Mouse (Mus musculus): ENCODE results near the gene Vti1a.

Vti1a gene

GRCm38 (mm10) chr19:55561469-55561868, 245.4 kb downstream of the Vti1a start:
- no peak for DNase-seq (ENCODE audit: low spot score)

DNA sequence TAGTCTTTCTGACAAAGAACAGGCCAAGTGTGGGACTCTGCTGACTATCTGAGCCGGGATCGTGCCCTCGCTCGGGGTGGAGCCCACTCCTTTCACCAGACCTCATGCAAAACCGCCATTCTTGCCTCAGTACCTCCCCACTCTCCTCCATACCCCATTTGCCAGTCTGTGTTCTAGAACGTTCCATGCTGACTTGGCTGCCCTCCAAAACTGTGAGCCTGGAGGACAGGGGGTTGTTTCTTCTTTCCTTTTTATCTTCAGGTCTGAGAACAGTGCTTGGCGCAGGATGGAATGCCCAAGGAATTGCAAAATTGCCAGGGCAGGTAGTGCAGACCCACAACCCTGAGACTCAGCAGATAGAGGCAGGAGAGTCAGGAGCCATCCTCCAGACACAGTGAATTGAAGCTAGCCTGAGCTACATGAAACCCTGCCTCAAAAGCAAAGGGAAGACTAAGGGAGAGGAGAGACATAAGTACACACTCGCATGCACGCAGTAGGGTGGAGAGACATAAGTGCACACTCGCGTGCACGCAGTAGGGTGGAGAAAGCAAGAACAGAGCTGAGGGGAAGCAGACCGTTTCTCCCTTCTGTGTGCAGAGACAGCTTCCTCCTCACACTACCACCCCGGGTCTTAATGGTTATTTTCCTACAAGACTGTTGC, 246.5 kb downstream of the Vti1a start:
- DNase-seq (ENCODE audit: low spot score) = no peak

DNA sequence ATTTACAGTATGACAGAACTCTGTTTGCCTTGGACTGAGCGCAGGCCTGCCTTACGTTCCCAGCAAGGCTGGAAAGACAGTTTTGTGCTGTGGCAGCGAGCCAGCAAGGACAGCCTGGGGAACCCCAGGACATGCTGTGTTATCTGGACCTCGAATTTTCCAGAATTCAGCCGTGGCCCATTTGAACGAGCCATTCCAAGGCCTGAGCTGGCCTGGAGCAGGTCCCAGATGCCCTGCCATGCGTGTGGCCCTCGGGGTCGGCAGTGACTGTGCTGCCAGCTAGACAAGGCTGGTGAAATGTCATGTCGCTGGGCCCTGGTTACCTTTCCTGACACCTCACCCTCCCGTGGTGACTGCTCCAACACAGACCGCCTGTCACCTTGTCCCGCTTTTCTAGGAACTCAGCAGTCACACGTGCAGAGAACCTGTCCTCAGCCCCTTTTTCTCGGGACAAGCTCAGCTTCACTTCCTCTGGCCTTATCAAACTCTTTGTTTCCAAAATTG, 247.1 kb downstream of the Vti1a start:
- DNase-seq (ENCODE audit: low spot score) = peak; percentile 10

- DNase-seq (ENCODE audit: low spot score) = no peak
These were observed 248.2 kb downstream of the Vti1a start for GRCm38 (mm10) chr19:55564104-55564938.

DNA sequence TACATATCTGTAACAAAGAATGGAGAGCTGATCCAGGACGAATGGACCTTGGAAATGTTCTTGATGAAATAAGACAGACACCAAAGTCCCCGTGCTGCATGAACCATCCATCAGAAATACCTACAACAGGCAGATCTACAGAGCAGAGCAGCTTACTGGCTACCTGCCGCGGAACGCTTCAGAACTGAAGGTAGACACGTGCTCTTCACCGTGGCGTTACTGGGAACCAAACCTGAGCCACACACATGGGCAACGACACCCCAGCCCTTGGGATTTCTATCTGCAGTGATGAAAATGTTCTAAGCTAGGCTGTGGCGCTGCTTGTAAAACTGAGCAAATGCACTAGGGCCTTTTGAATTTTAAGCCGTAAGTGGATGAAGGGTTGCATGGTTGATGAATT, 249.0 kb downstream of the Vti1a start:
- DNase-seq (ENCODE audit: low spot score) = no peak

- DNase-seq (ENCODE audit: low spot score) = no peak
These were observed 249.7 kb downstream of the Vti1a start for GRCm38 (mm10) chr19:55565523-55566369.

DNA sequence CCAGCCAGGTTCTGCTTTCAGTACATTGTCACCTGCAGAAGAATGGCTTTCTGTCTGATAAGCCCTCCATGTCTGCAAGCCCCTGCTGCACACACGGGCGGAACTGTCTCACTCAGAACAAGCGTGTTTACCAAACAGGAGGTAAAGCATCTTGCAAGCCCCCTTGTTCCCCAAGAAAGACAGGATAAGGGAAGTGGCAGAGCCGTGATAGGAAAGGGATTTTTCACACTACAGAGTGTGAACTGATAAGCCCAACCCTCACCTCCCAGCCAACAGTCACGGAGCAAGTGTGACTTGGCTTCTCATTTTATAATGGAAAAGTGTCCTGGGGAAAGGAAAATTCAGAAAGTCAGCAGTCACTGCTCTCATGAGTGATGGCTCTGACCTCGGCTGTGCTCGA, 253.0 kb downstream of the Vti1a start:
- DNase-seq (ENCODE audit: low spot score) = no peak

DNA sequence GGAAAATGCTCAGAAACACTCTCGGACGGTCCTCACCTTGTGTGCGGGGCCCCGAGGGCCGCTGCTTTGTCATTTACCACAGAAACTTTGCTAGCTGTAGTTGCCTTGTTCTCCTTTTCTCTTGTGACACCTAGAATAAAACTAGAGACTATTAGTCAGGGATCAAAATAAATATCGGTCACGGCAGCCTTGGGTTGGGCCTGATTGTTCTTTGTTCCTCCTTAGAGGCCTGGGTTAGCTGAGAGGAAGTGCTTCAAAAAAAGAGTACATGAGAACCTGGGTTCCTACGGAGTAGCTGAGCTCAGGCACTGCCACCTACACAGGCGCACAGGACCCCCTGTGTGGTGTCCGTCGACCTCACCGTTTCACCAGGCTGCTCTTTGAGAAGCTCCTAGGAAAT, 253.8 kb downstream of the Vti1a start:
- DNase-seq (ENCODE audit: low spot score) = no peak

DNA sequence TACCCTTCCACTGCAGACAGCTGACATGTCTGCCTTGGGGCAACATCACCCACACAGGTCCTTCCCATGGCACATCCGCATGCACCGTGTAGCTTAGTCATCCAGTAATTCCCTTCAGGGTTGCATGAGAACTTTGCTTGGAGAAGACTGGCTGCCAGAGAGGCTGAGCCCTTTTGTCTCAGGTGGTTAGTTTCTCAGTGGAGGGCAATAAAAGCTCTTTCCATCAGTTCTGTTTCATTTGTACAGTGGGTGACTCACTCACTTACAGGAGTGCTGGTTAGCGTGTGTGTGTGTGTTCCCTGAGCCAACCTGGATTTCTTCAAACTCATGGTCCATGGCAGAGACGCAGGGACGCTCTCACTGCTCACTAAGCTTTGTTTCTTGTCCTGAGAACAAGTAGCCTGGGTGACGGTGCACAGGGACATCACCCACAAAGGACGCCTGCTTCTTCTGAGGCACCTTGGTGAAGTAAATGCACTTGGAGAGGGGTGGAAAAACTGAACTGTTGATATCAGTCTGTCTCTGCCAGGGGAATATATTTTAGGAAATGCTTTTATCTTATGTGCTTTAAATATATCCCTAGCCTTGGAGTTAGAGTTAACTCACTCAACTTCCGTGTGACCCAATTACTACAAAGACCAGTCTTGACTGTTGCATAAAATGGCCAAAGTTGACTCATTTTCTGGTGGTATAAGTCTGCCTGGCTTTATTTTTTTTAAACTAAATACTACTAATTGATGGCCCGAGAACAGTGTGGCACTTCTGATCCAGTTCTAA, 254.6 kb downstream of the Vti1a start:
- no peak for DNase-seq (ENCODE audit: low spot score)

DNA sequence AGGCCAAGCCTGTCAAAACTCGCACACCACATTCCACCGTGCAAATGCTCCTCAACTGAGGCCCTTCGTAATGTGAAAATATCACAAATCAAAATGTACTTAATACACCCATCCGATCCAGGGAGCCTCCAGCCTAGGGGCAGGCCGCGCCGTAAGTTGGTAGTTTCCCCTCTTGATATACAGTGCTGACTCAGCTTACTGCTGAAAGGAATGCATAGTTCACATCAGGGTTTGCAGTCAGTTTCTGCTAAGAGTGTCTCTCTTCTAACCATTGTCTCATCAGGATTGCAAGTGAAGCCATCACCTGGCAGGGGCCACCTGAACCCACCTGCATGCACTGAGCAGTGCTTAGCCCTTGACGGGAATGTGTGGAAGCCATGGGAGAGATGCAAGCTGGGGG, 255.4 kb downstream of the Vti1a start:
- DNase-seq (ENCODE audit: low spot score) = no peak

DNA sequence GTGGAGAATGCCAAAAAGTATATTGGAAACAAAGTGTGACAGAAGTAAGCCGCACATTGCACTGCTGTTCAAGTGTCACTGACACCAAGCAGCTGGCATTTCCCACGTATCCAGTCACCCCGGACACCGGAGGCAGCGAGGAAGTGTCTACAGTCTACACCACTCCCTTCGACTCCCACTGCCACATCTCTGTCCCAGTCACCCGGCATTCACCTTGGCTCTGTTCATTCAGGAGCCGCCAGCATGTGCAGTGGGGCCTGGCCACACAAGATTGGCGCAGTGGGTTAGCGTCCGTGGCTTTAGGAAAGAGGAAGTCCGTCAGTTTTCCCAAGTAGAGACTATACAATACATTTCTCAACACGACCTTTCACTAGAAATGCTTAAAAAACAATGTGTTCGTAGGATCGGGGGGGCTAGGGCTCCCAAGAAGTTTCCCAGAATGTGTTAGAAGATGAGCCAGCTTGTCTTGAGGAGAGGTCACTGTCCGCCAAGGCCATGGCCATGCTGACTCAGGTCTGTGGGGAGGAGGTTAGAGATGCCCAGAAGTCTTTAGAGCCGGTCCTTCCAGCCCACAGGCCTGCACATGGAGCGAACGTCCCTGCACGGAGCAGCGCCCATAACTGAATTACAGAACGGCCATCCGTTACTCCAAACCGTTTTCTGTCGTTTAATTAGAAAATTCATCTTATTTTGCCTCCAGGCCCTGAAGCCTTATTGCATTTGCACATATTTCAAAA, 261.4 kb downstream of the Vti1a start:
- DNase-seq (ENCODE audit: low spot score) = no peak

- DNase-seq (ENCODE audit: low spot score) = no peak
These were observed 262.3 kb downstream of the Vti1a start for GRCm38 (mm10) chr19:55578094-55579085.

GRCm38 (mm10) chr19:55579310-55579709, 263.2 kb downstream of the Vti1a start:
- no peak for DNase-seq (ENCODE audit: low spot score)

DNA sequence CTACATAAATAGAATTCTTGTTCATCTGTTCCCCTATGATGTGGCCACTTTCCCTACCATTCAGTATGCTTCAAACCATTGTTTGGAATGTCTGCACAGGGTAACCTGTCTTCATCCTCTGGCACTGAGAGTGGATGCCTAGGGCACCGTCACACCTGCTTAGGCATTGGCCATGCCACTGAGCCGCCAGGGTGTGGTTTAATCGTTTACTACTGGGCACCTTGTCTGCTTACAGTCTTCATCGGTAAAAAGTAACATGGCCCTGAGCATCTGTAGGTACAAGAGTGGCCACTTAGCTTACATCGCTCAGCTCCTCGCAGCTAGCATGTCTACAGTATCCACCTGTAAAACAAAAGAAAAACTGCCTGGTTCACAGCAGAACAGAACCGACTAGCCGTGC, 264.1 kb downstream of the Vti1a start:
- no peak for DNase-seq (ENCODE audit: low spot score)

DNA sequence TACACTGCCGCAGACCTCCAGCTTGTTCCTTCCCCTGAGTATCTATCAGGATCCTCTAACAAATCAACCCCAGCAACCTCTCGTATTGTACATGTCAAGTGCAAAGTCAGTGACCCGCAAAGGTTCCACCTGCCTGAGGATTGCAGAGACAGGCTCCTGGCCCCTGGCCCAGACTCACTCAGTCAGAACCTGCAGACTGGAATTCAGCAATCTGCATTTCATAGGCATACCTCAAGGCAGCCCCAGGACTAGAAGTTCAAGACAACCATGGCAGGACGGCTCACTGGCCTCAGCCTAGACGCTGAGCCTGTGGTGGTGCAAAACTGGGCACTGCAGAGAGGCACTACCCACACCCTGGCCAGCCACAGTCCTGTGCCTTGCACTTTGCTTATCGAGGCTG, 264.6 kb downstream of the Vti1a start:
- DNase-seq (ENCODE audit: low spot score) = no peak

DNA sequence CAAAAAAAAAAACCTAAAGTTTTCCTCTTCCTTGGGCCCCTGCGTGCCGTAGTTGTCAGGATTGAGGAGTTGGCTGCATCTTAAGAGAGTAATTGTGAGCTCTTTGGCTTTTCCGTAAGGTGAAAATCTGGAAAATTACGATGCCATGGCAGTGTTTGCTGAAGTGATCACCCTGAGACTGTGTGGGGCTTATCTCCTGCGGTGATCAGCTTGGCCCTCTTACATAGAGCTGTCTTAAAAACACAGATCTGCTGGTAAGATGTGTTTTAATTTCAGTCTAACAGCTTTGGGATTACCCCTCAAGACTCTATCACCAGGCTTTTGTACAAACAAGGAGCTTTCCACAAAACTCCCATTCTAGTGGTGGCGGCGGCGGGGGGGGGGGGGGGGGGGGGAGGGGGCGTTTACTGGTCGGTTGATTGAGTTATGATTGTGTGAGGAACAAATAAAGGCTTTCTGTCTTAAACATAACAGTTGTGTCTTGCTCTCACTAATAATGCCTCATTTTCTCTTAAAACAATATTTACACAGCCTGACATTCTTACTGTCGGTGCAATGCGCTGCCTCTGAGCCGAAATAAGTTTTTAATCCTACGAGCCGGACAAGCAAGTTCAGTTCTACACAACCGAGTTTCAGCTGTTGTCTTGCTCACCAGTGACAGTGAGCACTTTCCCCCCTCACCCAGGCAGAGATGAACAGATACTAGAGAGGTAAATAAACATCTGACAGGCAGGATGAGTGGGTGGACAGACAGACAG, 267.0 kb downstream of the Vti1a start:
- no peak for DNase-seq (ENCODE audit: low spot score)

- DNase-seq (ENCODE audit: low spot score) = no peak
These were observed 269.5 kb downstream of the Vti1a start for GRCm38 (mm10) chr19:55585270-55586224.

All from urinary bladder, postnatal 10 days (tissue).